Mouse (Mus musculus): Measurements from ENCODE around the gene Cybc1. TPM values are rescaled to one million over a fixed set of nuclear protein-coding genes. Genes with fewer than 3 reads are reported as not detected.

The Cybc1 gene
- polyA plus RNA-seq, 1 experiment from 2014 or later: 37.9 TPM

DNA sequence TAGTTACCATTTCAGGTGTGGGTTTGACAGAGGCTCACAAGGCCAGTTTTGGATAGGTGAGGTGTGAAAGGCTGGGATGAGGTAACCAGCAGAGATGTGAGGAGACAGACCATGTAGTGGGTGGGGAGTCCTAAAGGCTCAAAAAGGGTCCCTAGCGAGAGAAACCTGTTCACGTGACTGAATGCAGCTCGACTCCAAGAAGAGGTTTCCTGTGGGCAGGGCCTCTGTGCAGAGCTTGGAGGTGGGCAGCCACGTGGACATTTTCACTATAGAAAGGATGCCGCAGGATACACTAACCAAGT, 25.3 kb downstream of the Cybc1 start:
- peak overlapping the region; percentile 74 for H3K4me3 ChIP-seq
- no peaks in the 10 kb centered on the region for H3K9me3 ChIP-seq
- H3K36me3 ChIP-seq: peaks cover 7% of the 10 kb centered on the region
- H3K27me3 ChIP-seq: no peaks in the 10 kb centered on the region
- H3K27ac ChIP-seq: peak overlapping the region; percentile 41; the same call in 1 of the 2 replicates
- ATAC-seq (ENCODE audit: insufficient number of reproducible peaks, insufficient read depth, low FRiP score, low TSS enrichment): no peak
- peak overlapping the region; percentile 82 for H3K4me2 ChIP-seq (replicated peaks)
- H3K9ac ChIP-seq: no peak overlapping the region
- WGBS: 1% methylated on average over 5 of the region's 5 CpGs
- peaks cover 10% of the 10 kb centered on the region for H3K4me1 ChIP-seq

DNA sequence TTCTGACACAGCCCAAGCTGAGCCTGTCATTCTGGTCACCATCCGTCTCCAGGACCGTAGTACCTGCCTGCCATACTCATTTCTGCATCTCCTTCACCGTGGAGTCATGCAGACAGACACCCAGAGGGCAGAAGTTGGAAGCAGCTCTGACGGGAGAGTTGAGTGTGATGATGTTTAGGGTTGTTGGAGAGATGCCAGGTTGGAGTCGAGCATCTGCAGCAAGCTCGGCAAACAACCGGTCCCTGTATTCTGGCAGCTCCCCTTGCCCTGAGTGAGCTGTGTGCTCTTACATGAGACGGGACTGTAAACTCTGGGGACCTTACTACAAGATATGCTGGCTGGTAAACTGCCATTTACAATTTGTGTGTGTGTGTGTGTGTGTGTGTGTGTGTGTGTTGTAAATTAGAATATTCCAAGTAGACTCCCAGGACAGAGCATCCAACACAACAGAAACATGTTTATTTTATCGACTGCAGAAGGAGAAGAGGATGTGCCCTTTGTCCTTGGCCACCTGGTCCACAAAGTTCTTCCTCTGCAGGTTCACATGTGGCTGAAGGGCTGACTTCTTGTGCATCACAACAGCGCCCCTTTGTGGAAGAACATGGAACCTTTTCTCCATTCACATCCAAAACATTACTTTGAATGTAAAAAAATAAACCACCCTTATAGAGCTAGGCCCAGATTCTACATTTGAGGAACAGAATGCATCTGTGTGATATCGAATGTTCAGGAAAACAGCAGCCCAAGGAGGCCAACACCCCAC, 27.5 kb downstream of the Cybc1 start:
- Histone ChIP-seq H3K4me2 (replicated peaks) (no peak overlapping the region), H3K27me3 (no peaks in the 10 kb centered on the region), H3K4me1 (peaks cover 10% of the 10 kb centered on the region), H3K9ac (no peak overlapping the region), H3K36me3 (no peaks in the 10 kb centered on the region), H3K9me3 (no peaks in the 10 kb centered on the region), H3K4me3 (no peak overlapping the region), H3K27ac (no peak overlapping the region)
- no peak for ATAC-seq (ENCODE audit: insufficient number of reproducible peaks, insufficient read depth, low FRiP score, low TSS enrichment)
- 64% methylated on average over 11 of the region's 11 CpGs for WGBS

DNA sequence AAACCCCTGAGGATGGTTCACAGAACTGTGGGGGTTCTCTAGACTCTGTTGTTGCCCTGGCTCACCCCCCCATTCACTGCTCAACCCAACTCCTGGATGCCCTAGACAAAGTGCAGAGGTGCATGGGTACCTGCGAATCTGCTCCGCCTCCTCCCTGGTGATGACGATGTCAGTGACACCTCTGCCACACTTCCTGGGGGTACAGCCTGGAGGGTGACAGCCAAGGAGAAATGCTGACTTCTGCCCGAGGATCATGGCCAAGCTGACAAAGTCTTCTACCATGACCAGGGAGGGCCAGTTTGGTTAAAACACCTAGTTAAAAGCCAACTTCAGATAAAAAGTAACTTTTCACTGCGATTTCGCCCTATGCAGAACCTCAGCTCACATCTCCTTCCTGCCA, 28.3 kb downstream of the Cybc1 start:
- H3K4me1 ChIP-seq: peaks cover 10% of the 10 kb centered on the region
- H3K9ac ChIP-seq: no peak overlapping the region
- no peaks in the 10 kb centered on the region for H3K9me3 ChIP-seq
- no peak overlapping the region for H3K4me2 ChIP-seq (replicated peaks)
- no peaks in the 10 kb centered on the region for H3K36me3 ChIP-seq
- WGBS: 91% methylated on average over 6 of the region's 6 CpGs
- H3K27ac ChIP-seq: no peak overlapping the region
- no peaks in the 10 kb centered on the region for H3K27me3 ChIP-seq
- ATAC-seq (ENCODE audit: insufficient number of reproducible peaks, insufficient read depth, low FRiP score, low TSS enrichment): no peak
- no peak overlapping the region for H3K4me3 ChIP-seq

DNA sequence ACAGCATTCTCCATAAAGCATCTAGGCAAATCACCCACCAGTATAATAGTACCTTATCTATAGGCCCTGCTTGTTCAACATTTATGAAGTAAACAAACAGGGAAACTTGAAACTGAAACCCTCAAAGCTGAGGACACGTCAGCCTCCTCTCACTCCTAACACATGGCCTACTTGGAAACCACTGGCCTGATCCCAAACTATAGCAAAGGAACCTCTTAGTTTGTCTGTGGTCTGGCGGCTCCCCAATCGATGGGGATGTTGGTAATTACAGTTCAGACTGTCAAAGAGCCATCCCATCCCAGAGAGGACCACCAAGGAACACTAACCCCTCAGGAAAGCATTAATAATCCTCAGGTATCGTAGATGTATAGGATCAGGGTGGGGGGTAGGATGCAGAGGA, 29.3 kb downstream of the Cybc1 start:
- WGBS: 73% methylated on average over 4 of the region's 4 CpGs

DNA sequence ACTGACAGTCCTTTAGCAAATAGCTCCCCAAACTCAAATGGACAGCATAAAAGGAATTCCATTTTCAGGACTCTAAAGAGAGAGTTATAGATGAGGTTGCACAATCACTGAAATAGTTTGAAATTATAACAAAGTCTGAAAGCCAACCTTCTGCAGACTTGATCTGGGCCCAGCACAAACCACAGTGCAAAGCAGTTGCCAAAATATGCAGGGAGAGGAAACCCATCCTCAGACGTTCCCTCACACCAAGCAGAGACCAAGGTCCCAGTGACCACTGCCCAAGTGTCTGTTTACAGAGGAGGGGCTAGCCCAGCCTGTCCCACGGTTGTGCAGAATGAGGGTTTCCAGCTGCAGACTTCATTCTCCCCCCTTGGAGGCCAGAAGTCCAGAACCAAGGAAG, 30.5 kb downstream of the Cybc1 start:
- Histone ChIP-seq H3K4me1 (0 out of 2 replicates have a peak, but pooled peaks cover 2% of the 10 kb centered on the region), H3K9ac (no peak overlapping the region), H3K27me3 (no peaks in the 10 kb centered on the region), H3K36me3 (0 out of 2 replicates have a peak, but pooled peaks cover 6% of the 10 kb centered on the region), H3K4me2 (replicated peaks) (no peak overlapping the region), H3K4me3 (no peak overlapping the region), H3K9me3 (no peaks in the 10 kb centered on the region), H3K27ac (no peak overlapping the region)
- no peak for ATAC-seq (ENCODE audit: insufficient number of reproducible peaks, insufficient read depth, low FRiP score, low TSS enrichment)
- 47% methylated on average over 2 of the region's 2 CpGs for WGBS

More for the DNA sequence above, 29.3 kb downstream of the Cybc1 start:
- H3K9me3 ChIP-seq: no peaks in the 10 kb centered on the region
- no peak overlapping the region for H3K27ac ChIP-seq
- peaks cover 5% of the 10 kb centered on the region; the same call in 1 of the 2 replicates for H3K4me1 ChIP-seq
- H3K36me3 ChIP-seq: 0 out of 2 replicates have a peak, but pooled peaks cover 2% of the 10 kb centered on the region
- no peak overlapping the region for H3K4me3 ChIP-seq
- no peak overlapping the region for H3K4me2 ChIP-seq (replicated peaks)
- ATAC-seq (ENCODE audit: insufficient number of reproducible peaks, insufficient read depth, low FRiP score, low TSS enrichment): no peak
- no peak overlapping the region for H3K9ac ChIP-seq
- no peaks in the 10 kb centered on the region for H3K27me3 ChIP-seq

DNA sequence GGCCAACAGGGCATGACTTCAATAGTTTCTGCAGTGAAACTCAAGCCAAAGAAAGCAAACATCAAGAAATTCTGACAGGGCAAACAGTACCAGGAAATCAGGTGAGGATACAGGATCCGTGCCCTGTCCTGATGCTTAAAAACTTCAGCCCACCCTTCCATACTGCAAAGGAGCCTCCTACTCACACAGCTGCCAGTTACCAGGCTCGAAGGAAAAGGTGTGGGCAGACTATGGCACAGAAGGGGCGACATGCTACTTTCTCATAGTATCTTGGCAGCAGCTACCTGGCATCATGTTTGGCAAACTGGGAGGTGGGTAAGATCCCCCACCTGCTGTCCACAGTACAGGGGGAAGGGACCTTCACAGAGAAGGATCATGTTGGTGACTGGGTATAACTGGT, 35.7 kb downstream of the Cybc1 start:
- peaks cover 8% of the 10 kb centered on the region; the same call in 1 of the 2 replicates for H3K36me3 ChIP-seq
- H3K27me3 ChIP-seq: no peaks in the 10 kb centered on the region
- H3K4me1 ChIP-seq: no peaks in the 10 kb centered on the region
- H3K9ac ChIP-seq: no peak overlapping the region
- WGBS: 71% methylated on average over 3 of the region's 3 CpGs
- no peaks in the 10 kb centered on the region for H3K9me3 ChIP-seq
- no peak overlapping the region for H3K4me2 ChIP-seq (replicated peaks)
- H3K4me3 ChIP-seq: no peak overlapping the region
- H3K27ac ChIP-seq: no peak overlapping the region
- no peak for ATAC-seq (ENCODE audit: insufficient number of reproducible peaks, insufficient read depth, low FRiP score, low TSS enrichment)

DNA sequence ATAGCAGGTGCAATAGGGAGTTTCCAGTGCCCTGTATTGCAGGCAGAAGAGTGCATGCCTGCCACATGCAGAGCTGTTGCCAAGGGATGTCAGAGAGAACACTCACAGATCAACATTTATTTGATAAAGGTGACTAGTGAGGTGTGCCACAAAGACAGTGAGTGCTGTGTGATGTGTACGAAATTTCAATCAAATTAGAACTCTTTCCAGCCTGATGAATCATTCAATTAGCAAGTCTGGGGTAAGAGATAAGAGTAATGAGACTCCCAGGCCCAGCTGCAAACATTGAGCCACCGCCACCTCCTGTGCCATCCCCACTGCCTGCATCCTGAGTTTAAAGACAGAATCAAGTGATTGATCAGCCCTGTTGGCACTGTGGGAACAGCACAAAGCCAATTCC, 36.4 kb downstream of the Cybc1 start:
- Histone ChIP-seq H3K9me3 (no peaks in the 10 kb centered on the region), H3K4me2 (replicated peaks) (no peak overlapping the region), H3K27ac (no peak overlapping the region), H3K27me3 (no peaks in the 10 kb centered on the region), H3K36me3 (peaks cover 8% of the 10 kb centered on the region; the same call in 1 of the 2 replicates), H3K4me1 (no peaks in the 10 kb centered on the region), H3K9ac (no peak overlapping the region), H3K4me3 (no peak overlapping the region)
- 76% methylated on average over 2 of the region's 2 CpGs for WGBS
- ATAC-seq (ENCODE audit: insufficient number of reproducible peaks, insufficient read depth, low FRiP score, low TSS enrichment): no peak

DNA sequence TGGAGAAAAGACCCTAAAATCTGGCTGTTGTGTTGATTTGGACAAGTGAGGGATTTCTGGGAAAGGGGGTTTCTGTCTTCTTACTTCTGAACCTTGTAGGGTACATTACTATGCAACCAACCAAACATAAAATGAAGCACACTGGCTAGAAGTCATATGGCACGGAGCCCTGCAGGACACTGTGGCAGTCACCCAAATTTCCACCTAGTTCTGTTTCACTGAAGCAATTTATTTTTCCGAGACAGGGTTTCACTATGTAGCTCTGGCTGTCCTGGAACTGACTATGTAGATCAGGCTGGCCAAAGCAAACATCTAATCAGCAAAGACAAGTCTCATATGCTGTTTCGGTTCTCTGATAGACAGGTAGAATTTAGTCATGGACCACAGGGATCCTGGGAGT, 39.4 kb downstream of the Cybc1 start:
- no peak overlapping the region for H3K4me3 ChIP-seq
- ATAC-seq (ENCODE audit: insufficient number of reproducible peaks, insufficient read depth, low FRiP score, low TSS enrichment): no peak
- 87% methylated on average over 3 of the region's 3 CpGs for WGBS
- peaks cover 8% of the 10 kb centered on the region; the same call in 1 of the 2 replicates for H3K36me3 ChIP-seq
- no peaks in the 10 kb centered on the region for H3K4me1 ChIP-seq
- H3K9ac ChIP-seq: no peak overlapping the region
- H3K27me3 ChIP-seq: no peaks in the 10 kb centered on the region
- no peak overlapping the region for H3K27ac ChIP-seq
- no peak overlapping the region for H3K4me2 ChIP-seq (replicated peaks)
- H3K9me3 ChIP-seq: no peaks in the 10 kb centered on the region

DNA sequence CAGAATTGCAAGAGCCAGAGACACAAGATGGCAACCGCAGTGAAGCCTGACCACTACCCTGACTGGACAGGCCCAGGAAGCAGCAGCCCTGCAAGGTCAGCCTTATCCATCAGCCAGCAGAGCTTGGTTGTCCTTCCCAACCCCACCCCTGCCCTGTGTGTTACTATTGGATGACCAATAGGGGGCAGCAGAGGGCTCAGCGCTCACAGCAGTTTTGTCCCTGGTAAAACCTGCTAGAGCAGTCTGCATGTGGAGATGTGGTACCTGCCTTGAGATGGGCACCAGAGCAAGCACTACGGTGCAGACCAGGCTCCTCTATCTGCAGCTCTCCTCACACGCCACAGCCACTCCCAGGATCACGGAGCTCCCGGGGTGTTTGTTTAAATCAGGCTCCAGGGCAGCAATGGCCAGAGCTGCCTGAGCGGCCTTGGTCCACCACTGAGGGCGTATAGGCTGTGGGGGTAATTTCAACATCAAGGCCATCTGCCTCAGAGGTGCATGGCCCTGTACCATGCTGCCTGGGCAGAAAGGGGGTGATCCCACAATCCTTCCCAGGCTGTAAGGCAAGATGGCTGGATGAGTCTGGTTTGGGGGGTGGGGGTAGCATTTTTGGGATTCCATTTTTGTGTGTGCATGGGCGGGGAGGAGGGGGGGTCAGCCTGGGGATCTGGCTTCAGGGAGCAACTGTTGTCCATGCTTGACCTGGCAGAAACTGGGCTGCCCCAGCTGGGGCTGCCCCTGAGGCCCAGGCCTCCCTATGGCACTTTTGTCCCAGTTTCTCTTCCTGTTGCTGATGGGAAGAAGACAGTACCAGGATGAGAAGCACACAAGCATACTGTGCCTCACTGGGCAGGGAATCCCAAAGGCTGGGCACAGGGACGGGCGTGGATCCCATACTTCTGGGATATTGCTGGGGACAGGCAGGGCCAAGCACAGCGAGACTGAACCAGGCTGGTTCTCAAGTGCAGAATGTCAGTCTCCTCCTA, 52.5 kb downstream of the Cybc1 start:
- Histone ChIP-seq H3K4me1 (no peaks in the 10 kb centered on the region), H3K27me3 (no peaks in the 10 kb centered on the region), H3K27ac (no peak overlapping the region), H3K4me2 (replicated peaks) (no peak overlapping the region), H3K4me3 (no peak overlapping the region), H3K9ac (no peak overlapping the region), H3K9me3 (no peaks in the 10 kb centered on the region), H3K36me3 (peaks cover 4% of the 10 kb centered on the region; the same call in 1 of the 2 replicates)
- WGBS: 56% methylated on average over 12 of the region's 12 CpGs
- peak; percentile 73; the same call in 1 of the 2 replicates for ATAC-seq (ENCODE audit: insufficient number of reproducible peaks, insufficient read depth, low FRiP score, low TSS enrichment)

DNA sequence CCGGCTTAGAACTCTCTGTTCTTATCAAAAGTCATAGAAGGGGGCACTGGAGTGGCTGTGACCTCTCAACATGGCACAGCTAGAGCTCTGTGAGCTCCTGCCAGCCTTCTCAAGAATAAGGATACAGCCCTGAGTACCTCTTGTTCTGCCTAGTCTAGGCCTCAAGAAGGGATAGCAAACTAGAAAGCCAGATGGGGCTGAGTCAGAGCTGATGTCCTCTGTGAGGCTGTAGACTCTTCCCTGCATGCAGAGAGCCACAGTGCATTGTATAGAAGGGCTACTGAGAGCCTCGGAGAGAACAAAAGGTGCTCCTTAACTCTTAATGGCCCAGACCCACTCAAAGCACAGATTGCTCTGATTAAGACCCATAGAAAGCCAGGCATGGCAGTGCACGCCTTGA, 54.9 kb downstream of the Cybc1 start:
- H3K27ac ChIP-seq: no peak overlapping the region
- H3K36me3 ChIP-seq: no peaks in the 10 kb centered on the region
- 49% methylated on average over 3 of the region's 3 CpGs for WGBS
- no peak overlapping the region for H3K4me2 ChIP-seq (replicated peaks)
- no peak for ATAC-seq (ENCODE audit: insufficient number of reproducible peaks, insufficient read depth, low FRiP score, low TSS enrichment)
- no peaks in the 10 kb centered on the region for H3K9me3 ChIP-seq
- no peak overlapping the region for H3K9ac ChIP-seq
- no peaks in the 10 kb centered on the region for H3K4me1 ChIP-seq
- H3K27me3 ChIP-seq: no peaks in the 10 kb centered on the region
- H3K4me3 ChIP-seq: no peak overlapping the region

DNA sequence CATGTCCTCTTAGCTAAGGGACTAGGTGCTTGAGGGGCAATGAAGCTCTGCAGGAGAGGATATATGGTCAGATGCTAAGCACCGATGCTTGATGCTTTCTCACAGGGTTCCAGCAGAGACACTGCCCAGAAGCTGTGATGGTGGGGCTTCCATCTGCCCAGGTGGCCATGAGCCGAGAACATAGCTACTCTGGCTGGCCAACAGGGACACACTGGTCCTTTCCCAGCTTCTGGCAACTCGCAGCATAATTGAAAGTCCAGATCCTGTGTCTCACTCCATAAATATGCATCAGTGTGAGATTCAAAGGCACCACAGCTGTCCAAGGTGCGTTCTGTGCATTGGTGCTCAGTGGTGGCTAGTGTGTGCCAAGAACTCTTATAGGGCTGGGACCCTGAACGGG, 55.9 kb downstream of the Cybc1 start:
- no peak overlapping the region for H3K4me3 ChIP-seq
- H3K9ac ChIP-seq: no peak overlapping the region
- no peaks in the 10 kb centered on the region for H3K4me1 ChIP-seq
- H3K9me3 ChIP-seq: no peaks in the 10 kb centered on the region
- H3K27me3 ChIP-seq: no peaks in the 10 kb centered on the region
- no peak overlapping the region for H3K27ac ChIP-seq
- H3K36me3 ChIP-seq: no peaks in the 10 kb centered on the region
- H3K4me2 ChIP-seq (replicated peaks): no peak overlapping the region
- 83% methylated on average over 5 of the region's 5 CpGs for WGBS
- ATAC-seq (ENCODE audit: insufficient number of reproducible peaks, insufficient read depth, low FRiP score, low TSS enrichment): no peak

Measured in embryonic facial prominence, embryonic 12.5 days (tissue).